Mouse (Mus musculus): ENCODE data around the gene Tmem120b.

The Tmem120b gene

DNA sequence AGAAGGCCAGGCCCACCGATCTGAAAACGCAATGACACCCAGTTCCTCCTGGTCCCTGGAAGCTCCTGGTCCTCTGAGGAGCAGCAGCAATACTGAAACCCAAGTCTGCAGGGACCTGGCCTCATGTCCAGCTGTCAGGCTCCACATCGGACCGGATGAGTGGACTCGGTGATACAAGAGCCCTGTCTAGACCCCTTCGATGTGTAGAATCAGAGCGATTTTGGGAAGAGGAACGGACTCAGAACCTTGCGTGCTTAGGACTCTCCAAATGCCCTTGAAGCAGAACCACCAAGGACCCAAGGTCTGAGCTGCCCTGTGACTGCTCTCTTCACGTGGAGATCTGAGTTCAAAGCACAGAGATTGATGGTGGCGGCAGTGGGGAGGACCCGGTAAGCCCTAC lies at the start of gene Tmem120b:
Gene Tmem120b, plus strand, starts transcription at position 301 of the 400 bp plus-strand sequence.
- DNase-seq, result no peak

DNA sequence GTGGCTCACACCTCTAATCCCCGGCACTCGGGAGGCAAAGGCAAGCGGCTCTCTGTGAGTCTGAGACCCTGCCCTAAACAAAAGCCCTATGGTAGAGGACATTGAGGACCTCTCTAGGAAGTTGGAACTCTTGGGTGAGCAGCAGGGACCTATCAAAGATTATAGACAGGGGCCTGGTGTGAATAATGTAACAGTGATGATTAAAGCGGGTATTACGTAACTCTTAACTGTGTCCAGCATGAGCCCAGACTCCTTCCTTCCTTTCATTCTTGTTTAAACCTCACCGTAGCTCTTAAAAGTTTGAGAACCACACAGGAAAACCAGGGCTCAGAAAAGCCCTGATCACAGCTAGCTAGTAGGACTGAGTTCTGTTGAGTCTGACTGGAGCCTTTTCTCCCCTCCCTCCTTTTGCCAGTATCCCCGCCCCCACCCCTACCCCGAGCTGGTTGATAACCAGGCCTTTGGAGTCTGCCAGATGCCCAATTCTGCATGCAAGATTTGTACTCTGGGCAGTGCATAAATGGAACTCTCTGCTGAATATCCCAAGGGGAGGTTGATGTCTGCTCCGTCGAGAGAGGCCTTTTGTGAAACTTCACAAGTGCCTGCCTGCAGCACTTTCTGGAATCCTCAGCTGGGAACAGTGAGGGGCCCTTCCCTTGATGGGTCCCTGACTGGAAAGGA lies 48.7 kb upstream of the Tmem120b start:
- DNase-seq, result no peak

DNA sequence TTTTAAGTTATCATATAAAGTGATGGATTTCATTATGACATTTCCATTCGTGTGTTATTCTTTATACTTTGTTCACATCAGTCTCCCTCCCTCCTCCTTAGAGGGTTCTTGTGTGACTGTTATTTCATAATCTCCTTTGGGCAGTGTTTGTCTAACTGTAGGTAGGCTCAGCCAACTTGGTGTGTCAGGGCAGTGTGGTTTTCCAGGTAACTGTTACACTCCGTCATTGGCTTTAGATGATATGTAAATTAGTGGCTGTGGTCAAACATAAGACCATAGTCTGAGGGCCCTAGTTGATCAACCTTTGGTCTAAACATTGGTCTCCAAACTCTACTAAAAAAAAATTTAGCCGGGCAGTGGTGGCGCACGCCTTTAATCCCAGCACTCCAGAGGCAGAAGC lies 47.8 kb upstream of the Tmem120b start:
- no peak for DNase-seq

DNA sequence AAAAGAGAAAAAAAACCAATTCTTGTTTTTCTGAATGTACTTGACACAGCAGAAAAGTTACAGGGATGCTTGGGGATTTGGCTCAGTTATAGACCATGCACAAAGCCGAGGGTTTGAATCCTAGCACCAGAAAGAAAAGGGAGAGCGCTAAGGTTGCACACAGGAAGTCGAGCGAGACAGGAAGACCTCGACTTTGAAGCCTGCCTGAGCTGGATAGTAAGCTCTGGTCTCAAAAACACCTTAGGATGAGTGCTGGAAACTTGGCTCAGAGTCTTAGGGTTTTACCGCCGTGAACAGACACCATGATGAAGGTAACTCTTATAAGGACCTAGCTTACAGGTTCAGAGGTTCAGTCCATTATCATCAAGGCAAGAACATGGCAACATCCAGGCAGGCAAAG lies 46.8 kb upstream of the Tmem120b start:
- DNase-seq, result no peak

DNA sequence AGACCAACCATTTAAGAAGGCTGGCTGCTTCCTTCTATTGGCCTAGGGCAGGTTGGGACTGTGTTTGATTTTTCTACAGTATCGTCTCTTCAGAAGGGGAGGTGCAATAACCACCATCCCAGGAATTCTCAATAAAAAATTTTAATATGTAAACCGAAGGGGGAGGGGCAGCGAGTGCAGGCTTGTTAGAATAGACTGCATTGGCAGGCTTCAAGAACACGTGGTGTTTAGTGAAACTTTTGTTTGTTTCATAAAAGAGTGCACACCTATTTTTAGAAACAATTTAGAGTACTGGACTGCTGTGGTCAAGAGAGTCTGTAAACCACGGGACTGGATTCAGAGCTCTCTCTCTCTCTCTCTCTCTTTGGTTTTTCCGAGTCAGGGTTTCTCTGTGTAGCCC lies 45.2 kb upstream of the Tmem120b start:
- no peak for DNase-seq

DNA sequence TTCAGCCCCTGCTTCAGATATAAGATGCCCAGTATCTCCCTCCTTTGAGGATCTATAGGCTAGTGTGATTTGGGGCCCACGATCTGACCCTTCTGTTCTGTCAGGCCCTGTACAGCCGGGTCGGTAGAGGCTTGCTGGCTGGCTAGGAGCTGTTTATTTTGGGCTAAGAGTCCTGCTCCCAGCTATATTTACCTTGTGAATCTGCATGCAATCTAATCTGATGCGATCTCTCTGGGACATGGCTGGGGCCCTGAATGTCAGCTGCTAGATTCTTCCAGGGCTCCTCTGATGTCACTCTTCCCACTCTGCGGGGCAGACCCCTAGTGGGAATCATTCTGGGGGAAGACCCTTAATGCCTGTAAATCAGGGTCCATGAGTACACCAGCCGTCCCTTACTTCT lies 43.9 kb upstream of the Tmem120b start:
- DNase-seq, result no peak

DNA sequence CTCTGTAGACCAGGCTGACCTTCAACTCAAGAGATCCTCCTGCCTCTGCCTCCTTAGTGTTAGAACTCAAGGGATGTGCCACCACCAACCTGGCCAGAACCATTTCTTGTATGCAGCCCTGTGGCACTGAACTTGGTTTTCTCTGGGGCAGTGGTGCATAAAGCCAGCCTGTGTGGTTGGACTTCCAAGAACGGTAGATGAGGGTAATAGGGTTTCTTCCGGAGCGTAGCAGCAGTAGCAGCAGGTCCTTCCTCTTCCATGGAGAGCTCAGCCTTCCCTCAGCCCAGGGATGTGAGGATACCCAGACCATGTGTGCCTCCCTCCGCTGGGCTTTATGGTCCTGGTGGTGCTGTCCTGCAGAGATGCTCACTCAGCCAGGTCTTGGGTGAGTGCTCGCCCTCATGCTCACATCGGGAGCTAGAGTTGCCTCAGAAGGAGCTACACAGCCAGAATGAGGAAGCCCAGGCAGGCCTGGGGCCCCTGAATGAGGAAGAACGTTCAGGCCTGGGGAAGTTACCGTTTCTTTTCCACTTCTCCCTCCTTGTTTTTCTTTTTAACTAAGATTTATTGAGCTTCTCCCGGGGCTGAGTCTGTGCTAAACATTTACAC lies 43.1 kb upstream of the Tmem120b start:
- DNase-seq, result no peak

DNA sequence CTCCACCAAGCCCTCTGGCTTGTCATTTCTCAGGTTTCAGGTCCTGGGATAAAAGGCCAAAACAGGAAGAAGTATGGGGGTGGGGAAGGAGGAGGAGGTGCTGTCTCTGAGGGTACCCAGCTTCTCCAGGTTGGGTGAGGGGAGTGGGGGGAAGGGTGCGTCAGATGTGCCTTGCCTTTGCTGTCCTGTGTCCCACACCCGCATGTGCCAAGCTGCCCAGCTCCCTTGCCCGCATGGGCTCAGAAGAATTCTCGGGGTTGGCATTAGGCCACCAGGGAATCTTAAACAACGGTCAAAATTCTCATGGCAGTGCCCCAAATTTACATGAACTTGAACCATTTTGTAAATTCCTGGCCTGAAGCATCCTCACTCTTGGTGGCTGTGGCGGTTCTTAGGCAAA lies 41.8 kb upstream of the Tmem120b start:
- DNase-seq, result no peak

DNA sequence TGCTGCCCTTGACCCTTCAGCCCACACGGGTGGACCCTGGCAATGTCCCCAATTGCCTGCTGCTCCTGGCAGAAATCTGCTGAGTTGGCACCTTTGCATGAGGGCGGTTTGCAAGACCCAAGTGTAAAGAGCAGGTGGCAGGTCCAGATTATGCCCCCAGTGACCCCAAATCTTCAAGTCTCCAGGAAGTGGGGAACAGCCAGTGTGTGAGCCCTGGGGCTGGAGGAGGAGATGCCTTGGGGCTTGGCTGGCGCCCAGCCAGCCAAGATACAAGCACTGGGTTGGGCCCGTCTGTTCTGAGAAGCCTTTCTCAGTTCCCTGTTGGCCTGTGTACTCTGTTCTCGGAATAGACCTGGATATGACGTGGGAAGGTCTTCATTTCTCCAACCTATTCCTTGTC lies 40.8 kb upstream of the Tmem120b start:
- no peak for DNase-seq

DNA sequence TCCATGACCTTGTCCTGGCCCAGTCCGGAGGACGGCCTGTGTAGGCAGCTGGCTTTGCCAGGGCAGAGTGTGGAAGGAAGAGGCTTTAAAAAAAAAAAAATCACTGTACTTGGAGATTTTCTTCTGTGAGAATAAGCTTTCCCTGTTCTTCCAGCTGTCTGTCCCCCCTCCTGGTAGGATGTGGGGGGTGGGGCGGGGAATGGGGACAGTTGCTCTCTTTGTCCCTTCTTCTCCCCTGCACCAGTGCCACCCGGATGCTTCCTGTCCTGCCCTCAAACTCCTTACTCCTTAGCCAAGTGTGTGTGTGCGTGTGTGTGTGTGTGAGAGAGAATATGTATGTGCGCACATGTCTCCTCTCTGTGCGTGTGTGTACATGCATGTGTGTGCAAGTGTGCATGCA lies 38.5 kb upstream of the Tmem120b start:
- no peak for DNase-seq

DNA sequence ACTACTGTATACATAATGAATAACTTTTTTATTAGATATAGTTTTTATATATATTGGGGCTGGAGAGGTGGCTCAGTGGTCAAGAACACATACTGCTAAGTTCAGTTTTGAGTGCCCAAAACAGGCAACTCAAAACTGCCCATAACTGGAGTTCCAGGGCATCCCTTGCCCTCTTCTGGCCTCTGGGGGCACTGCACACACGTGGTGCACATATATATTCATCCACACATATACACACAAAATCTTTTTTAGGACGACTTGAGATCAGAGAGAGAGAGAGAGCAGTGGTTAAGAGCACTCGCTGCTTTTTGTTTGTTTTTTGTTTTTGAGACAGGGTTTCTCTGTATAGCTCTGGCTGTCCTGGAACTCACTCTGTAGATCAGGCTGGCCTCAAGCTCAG lies 36.9 kb upstream of the Tmem120b start:
- no peak for DNase-seq

DNA sequence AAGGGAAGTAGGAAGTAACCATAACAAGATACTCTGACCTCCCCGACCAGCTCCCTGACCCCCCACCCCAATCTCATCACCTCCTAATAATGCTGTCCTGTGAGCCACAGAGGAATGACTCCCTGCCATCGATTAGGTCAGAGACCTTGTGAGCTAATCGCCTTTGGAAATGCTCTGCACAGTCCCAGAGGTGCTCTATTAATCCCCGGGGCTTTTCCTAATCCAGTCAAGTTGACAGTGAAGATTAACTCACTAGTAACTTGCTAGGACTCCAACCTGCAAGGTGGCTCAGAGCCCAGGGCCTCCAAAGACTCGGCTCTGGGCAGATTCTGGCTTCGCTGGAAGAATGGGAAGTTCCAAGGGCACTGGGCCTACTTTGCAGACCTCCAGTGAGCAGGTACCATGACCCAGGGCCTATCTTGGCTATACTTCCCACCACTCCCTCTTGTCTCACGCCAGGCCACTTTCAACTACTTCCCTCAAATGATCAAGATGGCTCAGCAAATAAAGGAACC lies 34.5 kb upstream of the Tmem120b start:
- no peak for DNase-seq

DNA sequence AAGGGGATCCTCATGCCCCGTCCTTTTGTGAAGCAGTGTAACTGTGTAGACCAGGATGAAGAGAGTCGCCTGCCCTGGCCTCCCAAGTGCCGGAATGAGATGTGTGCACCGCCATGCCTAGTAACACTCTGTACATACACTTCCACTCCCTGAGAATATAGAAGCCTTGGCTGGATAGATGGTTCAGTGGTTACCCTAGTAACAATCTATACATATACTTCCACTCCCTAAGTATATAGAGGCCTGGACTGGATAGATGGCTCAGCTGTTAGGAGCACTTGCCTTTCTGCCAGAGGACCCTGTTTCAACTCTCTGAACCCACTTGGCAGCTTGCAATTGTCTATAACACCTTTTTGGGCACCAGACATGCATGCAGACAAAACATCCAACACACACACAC lies 33.1 kb upstream of the Tmem120b start:
- DNase-seq, result no peak

DNA sequence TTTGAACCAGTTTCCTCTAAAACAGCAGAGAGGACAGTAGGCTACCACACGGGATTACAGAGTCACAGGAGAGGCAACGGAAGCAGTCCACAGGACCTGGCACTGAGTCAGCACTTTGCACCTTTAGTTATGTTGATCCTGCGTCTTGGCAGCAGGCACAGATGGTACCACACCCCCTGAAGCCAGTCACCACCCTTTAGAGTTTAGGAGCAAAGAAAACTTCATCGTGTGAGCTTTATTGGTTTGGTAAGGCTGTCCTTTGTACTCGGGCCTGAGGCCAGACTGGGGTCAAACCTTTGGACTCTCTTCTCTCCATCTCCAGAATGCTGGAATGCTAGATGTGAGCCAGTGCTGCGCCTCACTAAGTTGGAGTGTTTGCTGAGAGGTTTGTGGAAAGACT lies 32.7 kb upstream of the Tmem120b start:
- DNase-seq, result no peak

DNA sequence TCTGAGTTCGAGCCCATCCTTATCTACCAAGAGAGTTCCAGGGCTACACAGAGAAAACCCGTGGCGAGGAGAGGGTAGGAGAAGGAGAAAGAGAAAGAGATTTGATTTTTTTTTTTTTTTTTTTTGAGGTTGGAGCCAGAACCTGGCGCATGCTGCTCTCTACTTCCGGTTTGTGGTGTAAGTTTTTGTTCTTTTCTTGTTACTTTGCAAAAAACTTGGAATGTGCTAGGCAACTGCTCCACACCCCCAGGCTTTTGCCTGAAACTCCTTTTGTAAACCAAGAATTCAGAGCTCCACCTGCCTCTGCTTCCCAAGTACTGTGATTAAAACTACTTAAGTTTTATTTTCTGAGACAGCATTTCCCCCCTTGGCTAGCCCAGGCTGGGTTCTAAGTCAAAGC lies 30.1 kb upstream of the Tmem120b start:
- DNase-seq, result no peak

DNA sequence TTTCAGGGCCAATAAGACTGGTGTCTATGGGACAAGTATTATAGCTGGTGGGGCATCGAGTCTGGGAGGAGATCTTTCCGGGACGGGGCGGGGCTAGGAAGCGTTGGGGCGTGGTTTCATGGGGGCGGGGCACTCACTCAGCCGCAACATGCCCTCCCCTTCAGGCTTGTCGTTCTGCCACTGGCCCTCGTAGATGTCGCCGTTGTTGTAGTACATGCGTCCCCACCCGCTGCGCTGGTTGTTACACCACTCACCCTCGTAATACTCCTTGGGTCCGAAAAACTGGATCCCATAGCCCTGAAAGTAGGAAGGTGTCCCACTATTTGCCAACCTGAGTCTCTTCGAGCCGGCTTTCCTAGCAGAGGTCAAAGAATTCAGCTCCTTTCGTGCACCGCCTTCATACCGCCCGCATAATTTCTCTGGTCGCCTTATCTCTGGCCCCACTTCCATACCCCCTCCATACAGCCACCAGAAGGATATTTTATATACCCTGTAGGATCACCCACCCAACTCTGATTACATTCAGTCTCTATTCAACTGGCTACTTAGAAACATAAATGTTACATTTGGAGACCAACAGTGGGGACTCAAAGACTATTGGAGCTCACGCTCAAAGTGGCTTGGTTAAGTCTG lies 29.0 kb upstream of the Tmem120b start:
- DNase-seq, result no peak

DNA sequence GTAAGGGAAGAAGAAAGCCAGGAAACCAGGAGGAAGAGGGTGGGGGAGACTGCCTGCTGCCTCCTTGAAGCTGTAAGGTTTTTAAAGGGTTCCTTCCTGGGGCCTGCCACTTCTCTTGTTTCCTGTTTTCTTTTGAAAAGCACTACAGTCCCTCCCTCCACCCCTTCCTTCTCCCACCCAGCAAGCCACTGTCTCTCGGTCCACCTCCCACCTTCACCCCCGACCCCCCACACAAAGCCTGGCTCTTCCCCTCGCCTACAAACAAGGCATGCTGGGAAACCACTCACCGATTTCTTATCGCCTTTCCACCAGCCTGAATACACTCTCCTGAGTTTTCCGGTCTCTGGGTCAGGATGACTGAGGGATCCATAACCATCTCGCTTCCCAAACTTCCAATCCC lies 27.4 kb upstream of the Tmem120b start:
- no peak for DNase-seq

DNA sequence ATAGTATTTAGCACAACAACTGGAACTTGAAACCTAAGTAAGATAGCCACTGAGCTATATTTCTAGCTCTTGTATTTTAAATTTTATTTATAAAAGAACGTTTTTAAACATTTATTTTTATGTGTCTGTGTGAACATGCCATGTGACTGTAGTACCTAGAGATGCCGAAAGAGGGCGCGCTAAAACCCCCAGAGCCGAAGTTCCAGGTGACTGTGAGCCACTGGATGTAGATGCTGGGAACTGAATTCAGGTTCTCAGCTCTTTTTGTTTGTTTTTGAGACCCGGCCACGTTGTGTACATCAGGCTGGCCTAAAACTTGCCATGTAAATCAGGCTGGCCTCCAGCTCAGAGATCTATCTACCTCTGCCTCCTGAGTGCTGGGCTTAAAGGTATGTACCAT lies 24.4 kb upstream of the Tmem120b start:
- no peak for DNase-seq

DNA sequence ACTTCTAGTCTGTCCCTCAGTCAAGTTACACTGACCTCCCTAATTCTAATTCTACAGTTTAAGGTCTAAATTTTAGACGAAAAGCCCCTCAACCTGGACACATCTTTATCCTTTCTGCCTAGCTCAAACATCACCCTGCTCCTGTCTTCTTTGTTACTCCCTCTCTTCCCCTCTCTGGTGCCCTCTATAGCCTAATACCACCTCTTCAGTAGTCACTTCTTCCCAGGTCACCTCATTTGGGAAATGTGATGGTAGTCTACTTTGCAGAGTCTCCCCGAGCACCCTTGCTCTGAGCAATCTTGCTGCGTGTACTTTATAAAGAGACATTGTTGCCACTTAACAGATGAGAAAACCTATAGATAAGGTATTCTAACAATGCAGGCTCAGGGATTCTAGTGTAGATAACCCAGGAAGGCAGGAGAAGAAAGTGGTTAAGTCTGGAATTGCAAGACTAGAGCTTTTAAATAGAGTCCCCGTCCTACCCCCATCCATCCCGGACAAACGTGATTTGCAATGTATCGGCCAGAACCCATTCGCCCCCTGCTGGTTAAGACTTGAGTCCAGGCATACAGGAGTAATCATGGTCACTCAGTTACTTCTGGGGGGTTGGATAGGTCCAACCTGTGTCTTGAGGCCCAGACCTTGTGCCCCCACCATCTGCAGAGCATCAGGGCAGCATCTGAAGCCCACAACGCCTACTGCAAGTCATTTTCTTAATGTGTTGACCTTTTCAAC lies 22.5 kb upstream of the Tmem120b start:
- no peak for DNase-seq

DNA sequence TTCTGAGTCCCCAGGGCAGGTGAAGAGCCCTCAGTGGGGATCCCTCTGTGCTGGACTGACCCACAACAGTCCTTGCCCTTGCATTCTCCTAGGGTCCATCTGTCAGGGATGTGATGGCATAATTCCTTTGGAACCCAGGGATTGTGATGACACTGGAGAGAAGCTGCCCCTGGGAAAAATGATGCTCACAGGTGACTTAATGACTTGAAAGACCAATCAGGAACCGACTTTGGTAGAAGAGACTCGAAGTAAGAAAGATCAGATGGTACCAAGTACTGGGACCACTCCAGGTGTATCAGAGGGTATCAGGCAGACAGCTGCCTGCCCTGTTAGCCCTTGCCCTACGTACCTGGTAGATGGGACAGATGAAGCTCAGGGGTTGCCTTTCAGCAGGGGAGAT lies 21.3 kb upstream of the Tmem120b start, which contains the start of gene Morn3:
Gene Morn3, minus strand, starts transcription at position 101 of the 400 bp plus-strand sequence.
- DNase-seq, result no peak

DNA sequence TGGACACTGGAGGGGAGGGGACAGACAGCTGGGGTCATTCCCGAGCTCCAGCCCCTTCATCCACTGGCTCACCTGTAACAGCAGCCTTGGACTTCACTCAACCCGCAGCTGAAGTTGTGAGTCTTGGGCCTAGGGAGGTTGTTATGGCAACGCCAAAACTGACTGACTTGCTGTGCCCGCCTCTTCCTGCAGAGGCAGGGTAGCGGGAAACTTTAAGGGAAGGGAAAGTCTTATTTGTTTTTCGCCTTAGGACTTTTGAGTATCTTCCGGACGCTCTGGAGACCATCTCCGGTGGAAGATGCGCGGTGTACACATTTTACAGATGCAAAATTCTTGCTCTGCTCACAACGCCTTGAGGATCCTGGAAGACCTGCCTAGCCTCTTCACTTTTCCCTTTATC lies 18.9 kb upstream of the Tmem120b start:
- DNase-seq, result no peak

DNA sequence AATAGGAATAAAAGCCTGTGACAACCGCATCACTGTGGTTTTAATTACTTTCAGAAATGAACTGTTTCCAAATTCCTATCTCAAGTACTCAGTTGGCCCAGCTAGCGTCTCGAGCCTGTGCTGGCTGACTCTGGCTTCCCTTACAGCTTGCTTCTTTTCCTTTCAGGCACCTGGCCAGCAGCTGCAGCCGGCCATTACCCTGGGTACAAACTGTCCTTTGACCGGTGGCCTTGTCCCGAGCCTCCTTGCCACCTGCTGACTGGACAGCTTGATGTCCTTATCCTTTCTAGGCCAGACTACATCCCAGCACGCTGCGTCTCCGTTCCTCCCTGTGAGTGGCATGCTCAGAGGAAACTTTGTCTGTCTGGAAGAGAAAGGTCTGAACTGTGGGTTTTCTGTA lies 17.3 kb upstream of the Tmem120b start:
- no peak for DNase-seq

DNA sequence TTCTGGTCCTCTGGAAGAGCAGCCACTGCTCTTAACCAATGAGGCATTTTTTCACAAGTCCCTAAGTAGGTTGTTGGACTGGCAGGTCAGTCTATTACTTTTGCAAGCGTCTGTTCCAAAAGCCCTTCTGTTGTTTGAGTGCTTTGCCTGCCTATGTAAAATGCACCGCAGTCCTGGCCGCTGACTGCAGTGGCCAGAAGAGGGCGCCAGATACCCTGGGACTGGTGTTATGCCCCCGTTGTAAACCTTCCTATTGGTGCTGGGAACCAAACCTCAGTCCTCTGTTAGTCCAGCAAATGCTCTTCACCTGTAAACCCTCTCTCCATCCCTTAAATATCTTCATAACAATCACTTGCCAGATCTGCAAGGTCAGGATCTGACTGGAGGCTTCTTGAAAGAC lies 16.5 kb upstream of the Tmem120b start:
- DNase-seq, result no peak

Measured in cerebellum, adult 11 months (tissue).